Mouse (Mus musculus) thymus, adult 2 months (tissue): Measurements from ENCODE around the gene Siah3.

ENCODE experiments used
- CTCF ChIP-seq: fragments of 200-500 bp; IDR thresholded peaks from 2 replicates; pipeline ENCODE4 v1.5.1; 2012; ENCODE audit warnings: mild to moderate bottlenecking, control low read depth, low read length, moderate library complexity, borderline replicate concordance; ENCODE audit not compliant: control insufficient read depth, poor library complexity, insufficient read depth; ENCODE audit errors: extremely low read depth
- POLR2A ChIP-seq: fragments of 200-500 bp; IDR thresholded peaks from 2 replicates; pipeline ENCODE4 v1.6.1; 2012; ENCODE audit warnings: mild to moderate bottlenecking, low read length, control low read depth, moderate library complexity; ENCODE audit not compliant: control insufficient read depth, poor library complexity, insufficient read depth; ENCODE audit errors: extremely low read depth

DNA sequence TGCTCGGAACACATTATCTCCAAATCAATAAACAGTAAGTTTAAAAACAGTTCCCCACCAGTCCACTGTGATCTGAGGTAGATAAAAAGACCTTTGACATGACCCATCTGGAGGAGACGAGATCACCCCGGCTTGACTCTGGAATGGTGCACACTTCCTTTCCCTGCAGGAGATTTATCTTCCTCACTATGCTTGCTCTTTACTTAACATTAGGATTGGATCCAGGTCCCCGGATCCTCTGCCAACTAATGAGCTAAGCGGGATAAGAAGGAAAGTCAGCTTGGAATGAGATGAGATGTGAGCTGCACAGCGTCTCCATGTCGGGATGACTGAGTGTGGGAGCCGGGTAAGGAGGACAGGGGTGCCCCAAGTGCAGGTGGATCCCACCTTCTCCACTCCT is 46.7 kb downstream of the Siah3 start:
- no peak for TF ChIP-seq CTCF
- no peak for TF ChIP-seq POLR2A
